Comparison of ENCODE assay signal across 8 mouse cellular contexts in the genomic region with DNA sequence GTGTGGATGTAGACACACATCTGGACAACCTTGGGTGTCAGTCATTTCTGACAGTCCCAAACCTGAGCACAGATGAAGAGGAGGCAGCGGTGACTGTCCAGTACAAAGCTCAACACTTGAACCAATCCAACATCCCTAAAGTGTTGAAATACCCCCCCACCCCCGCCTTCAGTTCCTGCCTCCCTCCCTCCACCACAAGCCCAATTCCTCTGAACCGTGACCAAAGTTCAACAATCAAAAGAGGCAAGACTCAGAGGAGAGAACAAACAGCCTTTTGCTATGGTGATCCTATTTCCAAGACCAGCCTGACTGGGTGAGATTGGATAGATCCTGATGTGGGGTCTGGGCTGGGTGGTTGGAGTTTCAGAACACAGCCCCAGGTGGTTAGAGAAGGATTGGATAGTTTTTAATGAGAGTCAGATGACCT. TPM values are rescaled to one million over a fixed set of nuclear protein-coding genes. Genes with fewer than 3 reads are reported as not detected.
A peak's percentile ranks its signal among the peaks of the same experiment; 100 is the strongest.
DNase-seq lines count a peak whose midpoint lies in the region; ATAC-seq and TF ChIP-seq lines count a peak whose summit lies in the region.

No protein-coding gene starts in this region.

- WGBS in hindbrain, embryonic 12.5 days = 5% methylated on average over 3 of the region's 3 CpGs
- 30% methylated on average over 3 of the region's 3 CpGs for WGBS in liver, embryonic 13.5 days (ENCODE audit: insufficient replicate concordance)
- WGBS in stomach, embryonic 15.5 days = 35% methylated on average over 3 of the region's 3 CpGs

- peak; percentile 74 for ATAC-seq in hindbrain, embryonic 12.5 days (ENCODE audit: low FRiP score)
- ATAC-seq in liver, embryonic 13.5 days (ENCODE audit: low read depth) = peak; percentile 34; the same call in 1 of the 2 replicates
- peak; percentile 10; the same call in 1 of the 2 replicates for ATAC-seq in stomach, embryonic 15.5 days (ENCODE audit: insufficient read depth, low FRiP score, low read depth)

- DNase-seq in layer of hippocampus, adult 2 months (ENCODE audit: low spot score in 2 of 2) = no peak
- DNase-seq in layer of hippocampus, adult 9-10 months (ENCODE audit: low spot score) = no peak
- no peak for DNase-seq in liver, embryonic 13.5 days
- no peak for DNase-seq in urinary bladder, adult 2 months (ENCODE audit: low spot score)
- DNase-seq in spleen, postnatal 14 days (ENCODE audit: low spot score in 2 of 2) = no peak
- DNase-seq in c-Kit-positive CD71-positive TER-119-positive erythroid progenitor cells, embryonic 14.5 days (ENCODE audit: low spot score) = no peak

- peak overlapping the region; percentile 65; the same call in 1 of the 2 replicates for H3K27ac ChIP-seq in layer of hippocampus, adult 2 months
- peak overlapping the region; percentile 84 for H3K27ac ChIP-seq in hindbrain, embryonic 12.5 days
- no peak overlapping the region for H3K27ac ChIP-seq in liver, embryonic 13.5 days
- H3K27ac ChIP-seq in stomach, embryonic 15.5 days = peak overlapping the region; percentile 35; the same call in 1 of the 2 replicates

- H3K9ac ChIP-seq in hindbrain, embryonic 12.5 days = no peak overlapping the region
- no peak overlapping the region for H3K9ac ChIP-seq in liver, embryonic 13.5 days
- H3K9ac ChIP-seq in stomach, embryonic 15.5 days = no peak overlapping the region

- no peaks in the 10 kb centered on the region for H3K9me3 ChIP-seq in hindbrain, embryonic 12.5 days (replicated peaks)
- no peaks in the 10 kb centered on the region for H3K9me3 ChIP-seq in liver, embryonic 13.5 days (replicated peaks)
- no peaks in the 10 kb centered on the region for H3K9me3 ChIP-seq in stomach, embryonic 15.5 days

- TF ChIP-seq CTCF in layer of hippocampus, adult 2 months (conservative IDR thresholded peaks at IDR 0.05) = no peak

- peak overlapping the region; percentile 38 for H3K4me2 ChIP-seq in hindbrain, embryonic 12.5 days (replicated peaks)
- H3K4me2 ChIP-seq in liver, embryonic 13.5 days = no peak overlapping the region
- H3K4me2 ChIP-seq in stomach, embryonic 15.5 days = no peak overlapping the region

- H3K27me3 ChIP-seq in hindbrain, embryonic 12.5 days = no peaks in the 10 kb centered on the region
- no peaks in the 10 kb centered on the region for H3K27me3 ChIP-seq in liver, embryonic 13.5 days
- H3K27me3 ChIP-seq in stomach, embryonic 15.5 days (replicated peaks) = no peaks in the 10 kb centered on the region

- H3K4me1 ChIP-seq in hindbrain, embryonic 12.5 days = peaks cover 37% of the 10 kb centered on the region
- peaks cover 24% of the 10 kb centered on the region for H3K4me1 ChIP-seq in liver, embryonic 13.5 days (replicated peaks)
- peaks cover 11% of the 10 kb centered on the region for H3K4me1 ChIP-seq in stomach, embryonic 15.5 days

- H3K4me3 ChIP-seq in layer of hippocampus, adult 2 months = no peak overlapping the region
- no peak overlapping the region for H3K4me3 ChIP-seq in hindbrain, embryonic 12.5 days
- no peak overlapping the region for H3K4me3 ChIP-seq in liver, embryonic 13.5 days (replicated peaks)
- H3K4me3 ChIP-seq in stomach, embryonic 15.5 days (replicated peaks) = no peak overlapping the region

- H3K36me3 ChIP-seq in hindbrain, embryonic 12.5 days = no peaks in the 10 kb centered on the region
- H3K36me3 ChIP-seq in liver, embryonic 13.5 days = no peaks in the 10 kb centered on the region
- H3K36me3 ChIP-seq in stomach, embryonic 15.5 days = no peaks in the 10 kb centered on the region

RNA-seq across cellular contexts. Expression of gene Por, which starts 4.5 kb away (rescaled TPM):
- 100 to 1,000 TPM; 103 to 112 TPM for total RNA-seq in layer of hippocampus, adult 2 months (2021)
- 118 and 119 TPM in 2 replicates for polyA plus RNA-seq in hindbrain, embryonic 12.5 days (2016; fragmentation: Nextera tagmentation; extraction: Ambion mirVana)
- polyA plus RNA-seq in liver, embryonic 13.5 days (2015; fragmentation: Nextera tagmentation; extraction: Ambion mirVana) = 26.7 and 31.2 TPM in 2 replicates
- 99.8 and 101 TPM in 2 replicates for polyA plus RNA-seq in stomach, embryonic 15.5 days (2015; fragmentation: Nextera tagmentation; extraction: Ambion mirVana)
- 140 and 145 TPM in 2 replicates for polyA plus RNA-seq in urinary bladder, adult 2 months (2012; rRNA removed)

RNA-seq across cellular contexts. Expression of gene Rhbdd2, which starts 41.9 kb away (rescaled TPM):
- total RNA-seq in layer of hippocampus, adult 2 months (2021) = 10 to 100 TPM; 86.2 to 86.5 TPM
- polyA plus RNA-seq in hindbrain, embryonic 12.5 days (2016; fragmentation: Nextera tagmentation; extraction: Ambion mirVana) = 65.2 and 70.0 TPM in 2 replicates
- polyA plus RNA-seq in liver, embryonic 13.5 days (2015; fragmentation: Nextera tagmentation; extraction: Ambion mirVana) = 11.4 and 12.2 TPM in 2 replicates
- polyA plus RNA-seq in stomach, embryonic 15.5 days (2015; fragmentation: Nextera tagmentation; extraction: Ambion mirVana) = 38.5 and 39.7 TPM in 2 replicates
- polyA plus RNA-seq in urinary bladder, adult 2 months (2012; rRNA removed) = 27.6 and 33.2 TPM in 2 replicates

Comparison
In these comparisons a context has a peak if more than half of its experiments do, and no peak if none do; other contexts are left out.
1. ATAC-seq: peak in every context shown above with its lines; median percentile 74 in hindbrain, embryonic 12.5 days; 34 in liver, embryonic 13.5 days; 10 in stomach, embryonic 15.5 days.